Mouse (Mus musculus): ENCODE results near the gene Ppp1r16b.

- TF ChIP-seq CTCF (IDR thresholded peaks at IDR 0.05; ENCODE audit: low read depth, low read length) (no peak), EP300 (IDR thresholded peaks at IDR 0.05; ENCODE audit: insufficient read depth, low read depth, low read length) (no peak)
Measured at GRCm38 (mm10) chr2:158625231-158625630, 40.0 kb upstream of the Ppp1r16b start.

Measured in ES-Bruce4 (cell line).